Mouse (Mus musculus) ovary, adult 18-20 months (tissue): Measurements from ENCODE around the gene Crkl.

Experiments used
- DNase-seq: peaks from one replicate; pipeline ENCODE4 v3.0.0; 2022; ENCODE audit warnings: low spot score, mixed read lengths

Gene Crkl

GRCm38 (mm10) chr16:17451541-17452372 lies at the start of gene Crkl:
Gene Crkl (plus strand): TSS chr16:17451987.
- peak; percentile 97 for DNase-seq

GRCm38 (mm10) chr16:17402855-17403254 lies 48.9 kb upstream of the Crkl start:
- no peak for DNase-seq

GRCm38 (mm10) chr16:17405271-17405696 lies 46.5 kb upstream of the Crkl start:
- DNase-seq, result peak; percentile 67

GRCm38 (mm10) chr16:17405736-17406443 lies 45.9 kb upstream of the Crkl start, which contains the start of the genes Snap29 and Pi4ka:
Gene Snap29 (plus strand): TSS chr16:17405986.
Gene Pi4ka (minus strand): TSS chr16:17406314.
- DNase-seq, result peak; percentile 99

GRCm38 (mm10) chr16:17406512-17407231 lies 45.1 kb upstream of the Crkl start:
- DNase-seq, result no peak

- no peak for DNase-seq
Observed at GRCm38 (mm10) chr16:17409046-17409445, 42.7 kb upstream of the Crkl start.

GRCm38 (mm10) chr16:17410209-17410608 lies 41.6 kb upstream of the Crkl start:
- no peak for DNase-seq

GRCm38 (mm10) chr16:17423021-17423420 lies 28.8 kb upstream of the Crkl start:
- no peak for DNase-seq

- no peak for DNase-seq
Observed at GRCm38 (mm10) chr16:17432576-17432975, 19.2 kb upstream of the Crkl start.

- peak; percentile 29 for DNase-seq
Observed at GRCm38 (mm10) chr16:17452373-17452715, 557 bp downstream of the Crkl start.

GRCm38 (mm10) chr16:17456901-17457300 lies 5.1 kb downstream of the Crkl start:
- no peak for DNase-seq

- DNase-seq, result no peak
Observed at GRCm38 (mm10) chr16:17460254-17460653, 8.5 kb downstream of the Crkl start.

GRCm38 (mm10) chr16:17461596-17461995 lies 9.8 kb downstream of the Crkl start:
- no peak for DNase-seq

- DNase-seq, result no peak
Observed at GRCm38 (mm10) chr16:17463184-17463583, 11.4 kb downstream of the Crkl start.

- no peak for DNase-seq
Observed at GRCm38 (mm10) chr16:17466875-17467663, 15.3 kb downstream of the Crkl start.

GRCm38 (mm10) chr16:17472498-17472897 lies 20.7 kb downstream of the Crkl start:
- DNase-seq, result no peak

GRCm38 (mm10) chr16:17474091-17474490 lies 22.3 kb downstream of the Crkl start:
- DNase-seq, result no peak

GRCm38 (mm10) chr16:17474761-17475160 lies 23.0 kb downstream of the Crkl start:
- no peak for DNase-seq

GRCm38 (mm10) chr16:17475326-17475725 lies 23.5 kb downstream of the Crkl start:
- DNase-seq, result no peak

- DNase-seq, result no peak
Observed at GRCm38 (mm10) chr16:17478331-17478943, 26.6 kb downstream of the Crkl start.

- DNase-seq, result no peak
Observed at GRCm38 (mm10) chr16:17481465-17481864, 29.7 kb downstream of the Crkl start.
